Mouse (Mus musculus) kidney, adult 2 months (tissue): ENCODE data around the gene Draxin.

Source experiments
- CTCF ChIP-seq: fragments of 200-500 bp; conservative IDR thresholded peaks from 2 replicates; pipeline ENCODE4 v1.5.1; 2011; ENCODE audit warnings: low read depth, mild to moderate bottlenecking, control low read depth, low read length, moderate library complexity, mixed read lengths; ENCODE audit not compliant: insufficient read depth, insufficient read length
- POLR2A ChIP-seq: fragments of 200-500 bp; IDR thresholded peaks from one replicate; pipeline ENCODE4 v1.6.1; 2011; ENCODE audit warnings: low read depth, low read length, control low read depth

- TF ChIP-seq CTCF, result peak; percentile 82
- TF ChIP-seq POLR2A, result no peak
Measured at GRCm38 (mm10) chr4:148164002-148164439, 33.5 kb upstream of the Draxin start.
